Mouse (Mus musculus) bone marrow macrophage, adult 2 months (primary cell): Measurements from ENCODE around the gene Srpx2.

Experiments used
- CTCF ChIP-seq: IDR thresholded peaks from 2 replicates; pipeline ENCODE4 v1.5.1; 2012; ENCODE audit warnings: low read depth, mild to moderate bottlenecking, low read length, moderate library complexity
- POLR2A ChIP-seq: IDR thresholded peaks from 2 replicates; pipeline ENCODE4 v1.6.1; 2012; ENCODE audit warnings: mild to moderate bottlenecking, low read depth, low read length, borderline replicate concordance

DNA sequence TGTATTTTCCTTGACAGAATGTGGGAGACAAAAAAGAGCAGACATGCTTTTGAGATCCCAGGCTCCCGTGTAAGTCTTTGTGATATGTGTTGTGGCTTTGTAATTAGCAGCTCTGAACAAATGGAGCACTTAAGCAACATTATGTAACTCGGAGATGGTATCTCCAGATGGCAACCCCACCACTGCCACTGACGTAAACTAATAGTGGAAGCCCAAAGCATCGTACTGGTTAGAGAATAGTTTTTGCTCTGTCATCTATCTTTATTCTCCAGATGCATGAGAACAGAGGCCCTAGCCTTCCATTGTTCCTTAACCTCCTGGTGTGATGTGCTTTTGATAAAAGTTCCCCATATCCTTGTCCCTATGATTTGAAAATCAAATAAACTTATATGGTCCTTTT, 13.0 kb downstream of the Srpx2 start:
- TF ChIP-seq POLR2A (no peak), CTCF (no peak)
